Mouse (Mus musculus) thymus, adult 2 months (tissue): ENCODE results near the gene Hoxc9. TPM values are rescaled to one million over a fixed set of nuclear protein-coding genes. Genes with fewer than 3 reads are reported as not detected.

Experiments used
- DNase-seq: peaks from one replicate; pipeline ENCODE4 v3.0.0; 2021
- H3K27ac ChIP-seq: fragments of 200-500 bp; 2 replicates; pipeline ENCODE4 v1.5.1; 2012; ENCODE audit warnings: low read length, control low read depth; ENCODE audit not compliant: control insufficient read depth, insufficient read depth
- H3K27me3 ChIP-seq: fragments of 200-500 bp; 2 replicates; pipeline ENCODE4 v1.6.1; 2012; ENCODE audit warnings: mild to moderate bottlenecking, low read length, moderate library complexity, mixed read lengths; ENCODE audit not compliant: control insufficient read depth, insufficient read depth
- H3K36me3 ChIP-seq: fragments of 200-500 bp; 2 replicates; pipeline ENCODE4 v1.6.1; 2012; ENCODE audit warnings: mild to moderate bottlenecking, low read length, moderate library complexity; ENCODE audit not compliant: control insufficient read depth, insufficient read depth
- H3K4me1 ChIP-seq: fragments of 200-500 bp; replicated peaks from 2 replicates; pipeline ENCODE4 v1.6.1; 2012; ENCODE audit warnings: low read length; ENCODE audit not compliant: control insufficient read depth, insufficient read depth
- H3K4me3 ChIP-seq: fragments of 200-500 bp; 2 replicates; pipeline ENCODE4 v1.5.1; 2012; ENCODE audit warnings: mild to moderate bottlenecking, low read length, control low read depth, moderate library complexity; ENCODE audit not compliant: control insufficient read depth, insufficient read depth
- CTCF ChIP-seq: fragments of 200-500 bp; IDR thresholded peaks from 2 replicates; pipeline ENCODE4 v1.5.1; 2012; ENCODE audit warnings: mild to moderate bottlenecking, control low read depth, low read length, moderate library complexity, borderline replicate concordance; ENCODE audit not compliant: control insufficient read depth, poor library complexity, insufficient read depth; ENCODE audit errors: extremely low read depth
- POLR2A ChIP-seq: fragments of 200-500 bp; IDR thresholded peaks from 2 replicates; pipeline ENCODE4 v1.6.1; 2012; ENCODE audit warnings: mild to moderate bottlenecking, low read length, control low read depth, moderate library complexity; ENCODE audit not compliant: control insufficient read depth, poor library complexity, insufficient read depth; ENCODE audit errors: extremely low read depth
- WGBS: fragments of 180-500 bp; shearing (Covaris S2); methylation state at CpG from one replicate; pipeline ENCODE4 v1.1.7; 2018; 5-methylcytosine and 5-hydroxymethylcytosine counted together
- polyA plus RNA-seq: library from polyadenylated mRNA; depleted of rRNA; stranded (reverse); fragments of >200 nt; gene quantifications from 2 replicates; pipeline ENCODE4 v1.2.3, GENCODE M21; 2012; rRNA removed

Hoxc9 gene
- polyA plus RNA-seq, 1 experiment = 0.05 TPM

DNA sequence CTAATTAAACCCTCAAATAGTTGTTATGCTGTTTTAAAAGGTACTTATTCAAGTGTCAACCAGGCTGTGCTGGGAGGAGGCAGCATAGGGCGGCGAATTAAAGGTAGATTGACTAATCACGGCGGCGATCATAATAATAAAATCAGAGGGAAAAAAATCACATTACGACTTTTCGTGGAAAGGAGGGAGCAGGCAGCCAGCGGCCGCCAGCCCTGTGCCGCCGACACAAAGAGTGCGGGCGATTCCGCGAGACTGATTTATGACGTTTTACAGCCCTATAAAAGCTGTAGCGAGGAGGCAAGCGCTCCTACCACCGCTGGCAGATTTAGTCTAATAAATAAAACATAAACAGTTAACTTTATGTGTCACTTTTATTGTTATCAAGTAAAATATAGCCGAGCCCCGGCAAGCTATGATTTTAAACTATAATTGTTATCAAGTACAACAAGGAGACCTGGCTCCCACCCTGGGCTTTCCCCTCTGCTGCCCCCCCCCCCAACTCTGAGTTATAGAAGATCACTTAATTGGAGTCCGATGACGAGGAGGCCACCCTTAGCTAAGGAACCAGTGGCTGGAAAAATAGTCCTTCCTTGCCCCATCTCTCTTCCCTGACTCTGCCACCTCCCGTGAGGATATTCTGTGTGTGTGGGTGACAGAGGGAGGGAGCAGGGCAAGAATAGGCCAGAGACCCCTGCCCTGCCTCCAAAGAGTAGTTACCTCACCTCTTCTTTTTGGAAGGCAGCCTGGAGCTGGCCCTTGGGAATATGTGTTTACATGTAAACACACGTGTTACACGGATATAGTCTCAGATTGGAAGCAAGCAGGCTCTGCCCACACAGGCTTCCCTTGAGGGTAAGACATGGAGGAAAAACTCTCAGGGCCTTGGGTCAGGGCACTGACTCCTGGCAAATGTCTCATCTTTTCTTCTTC is 56.7 kb downstream of the Hoxc9 start:
- Histone ChIP-seq H3K4me1 (no peaks in the 10 kb centered on the region), H3K27me3 (peaks cover 32% of the 10 kb centered on the region), H3K27ac (no peak overlapping the region), H3K4me3 (no peak overlapping the region), H3K36me3 (no peaks in the 10 kb centered on the region)
- DNase-seq = no peak
- no peak for TF ChIP-seq CTCF
- no peak for TF ChIP-seq POLR2A
- WGBS = 7% methylated on average over 26 of the region's 26 CpGs

GRCm38 (mm10) chr15:103034043-103034806 is 58.0 kb downstream of the Hoxc9 start:
- Histone ChIP-seq H3K4me1 (no peaks in the 10 kb centered on the region), H3K27ac (no peak overlapping the region), H3K36me3 (no peaks in the 10 kb centered on the region), H3K27me3 (peaks cover 32% of the 10 kb centered on the region), H3K4me3 (no peak overlapping the region)
- 4% methylated on average over 23 of the region's 24 CpGs for WGBS
- TF ChIP-seq CTCF (no peak), POLR2A (no peak)
- DNase-seq = no peak

Other genes starting within 250 kb of the Hoxc9 start
- not detected in 2 replicates for gene Hoxc13, start 55.3 kb upstream of the Hoxc9 start, polyA plus RNA-seq
- 0.17 TPM in 1 of 2 replicates, not detected in the other for gene Hoxc12, start 39.7 kb upstream of the Hoxc9 start, polyA plus RNA-seq
- 0.60 and 0.66 TPM in 2 replicates for gene Hoxc11, start 22.0 kb upstream of the Hoxc9 start, polyA plus RNA-seq
- 0.10 and 0.15 TPM in 2 replicates for gene Hoxc10, start 9.6 kb upstream of the Hoxc9 start, polyA plus RNA-seq
- 0.15 and 0.32 TPM in 2 replicates for gene Hoxc5, start 9.0 kb upstream of the Hoxc9 start, polyA plus RNA-seq
- gene Hoxc8, start 14.2 kb downstream of the Hoxc9 start, polyA plus RNA-seq = 0.07 and 0.08 TPM in 2 replicates
- 0.23 and 0.43 TPM in 2 replicates for gene Hoxc6, start 21.8 kb downstream of the Hoxc9 start, polyA plus RNA-seq
- gene Hoxc4, start 42.5 kb downstream of the Hoxc9 start, polyA plus RNA-seq = 0.19 and 0.22 TPM in 2 replicates
- gene Smug1, start 190.7 kb downstream of the Hoxc9 start, polyA plus RNA-seq = 24.2 and 25.1 TPM in 2 replicates